Mouse (Mus musculus): ENCODE data around the gene Ttll9.

Ttll9 gene

DNA sequence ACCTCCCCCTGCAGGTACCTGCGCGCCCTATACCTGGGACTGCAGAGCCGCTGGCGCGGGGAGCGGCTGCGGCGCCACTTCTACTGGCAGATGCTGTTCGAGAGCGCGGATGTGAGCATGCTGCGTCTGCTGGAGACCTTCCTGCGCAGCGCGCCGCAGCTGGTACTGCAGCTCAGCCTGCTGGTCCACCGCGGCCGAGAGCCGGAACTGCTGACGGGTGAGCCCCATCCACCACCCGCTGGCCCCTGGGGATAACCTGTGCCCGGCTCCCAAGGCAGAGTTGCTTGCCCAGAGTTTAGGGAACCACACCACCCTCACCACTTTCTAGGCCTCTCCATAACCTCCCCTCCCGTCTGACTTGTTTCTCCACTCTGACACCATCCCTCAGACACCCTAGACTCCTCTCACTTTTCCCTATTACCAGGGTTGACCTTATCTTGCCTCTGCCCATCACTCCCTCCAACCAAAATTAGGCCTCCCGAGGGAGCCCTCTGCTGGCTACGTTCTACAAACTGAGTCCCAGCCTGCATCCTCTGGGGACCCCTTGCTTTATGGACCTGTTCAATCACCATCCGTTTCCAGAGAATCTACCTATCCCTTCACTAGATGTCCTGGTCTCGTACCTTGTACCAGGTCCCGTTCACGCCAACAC is 90.5 kb downstream of the Ttll9 start:
- DNase-seq: peak; percentile 56

DNA sequence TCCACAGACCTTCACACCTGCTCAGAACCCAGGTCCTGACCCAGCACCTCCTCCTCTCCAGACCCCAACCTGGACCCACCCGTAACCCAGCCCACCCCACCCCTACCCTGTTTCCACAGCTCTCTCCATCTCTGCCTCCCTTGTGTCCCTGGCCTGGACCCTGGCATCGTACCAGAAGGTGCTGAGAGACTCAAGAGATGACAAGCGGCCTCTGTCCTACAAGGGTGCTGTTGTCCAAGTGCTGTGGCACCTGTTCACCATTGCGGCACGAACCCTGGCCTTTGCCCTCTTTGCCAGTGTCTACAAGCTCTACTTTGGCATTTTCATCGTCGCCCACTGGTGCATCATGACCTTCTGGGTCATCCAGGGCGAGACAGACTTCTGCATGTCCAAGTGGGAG is 91.6 kb downstream of the Ttll9 start:
- peak; percentile 57 for DNase-seq

DNA sequence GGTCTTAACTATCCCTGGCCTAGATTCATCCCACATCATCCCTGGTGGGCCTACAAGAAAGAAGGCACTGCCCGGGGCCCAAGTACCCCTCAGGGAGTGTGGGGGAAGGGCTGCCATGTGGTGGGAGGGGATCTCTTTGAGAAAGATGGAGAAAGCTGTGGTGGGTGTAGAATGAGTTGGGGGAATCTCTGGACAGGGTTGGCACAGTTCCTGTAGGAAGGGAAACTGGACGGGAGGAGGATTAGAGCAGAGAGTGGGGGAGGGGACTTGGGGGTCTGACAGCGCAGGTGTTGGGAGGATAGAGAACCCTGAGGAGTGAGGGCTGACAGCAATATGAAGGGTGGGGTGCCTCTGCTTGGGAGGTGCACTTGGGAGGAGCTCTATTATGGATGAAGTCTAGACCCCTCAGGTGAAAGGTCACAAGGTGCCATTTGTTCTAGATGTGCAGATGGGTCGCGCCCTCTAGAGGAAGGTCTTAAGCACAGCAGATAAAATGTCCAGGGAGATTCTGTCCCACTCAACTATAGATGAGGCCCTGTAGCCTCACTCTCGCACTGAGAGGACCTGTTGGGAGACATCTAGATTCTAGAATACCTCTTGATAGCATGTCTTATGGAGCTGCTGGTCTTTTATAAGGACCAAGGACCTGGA is 93.1 kb downstream of the Ttll9 start:
- peak; percentile 52 for DNase-seq

Data from cerebellum, adult 11-12 months (tissue).